Comparison of ENCODE assay signal across 21 mouse cellular contexts in genomic region chr13:29698307-29698985, GRCm38 (mm10).
DNase-seq lines count a peak whose midpoint lies in the region; ATAC-seq lines count a peak whose summit lies in the region.
"Had no signal": no experiment of that assay in that cellular context is flagged by ENCODE, and none has a peak within 500 bp of the region (broad histone marks: within the 10 kb centered on the region; RNA-seq: fewer than 3 reads in every experiment).

No protein-coding gene starts in this region.

- H3K27me3 ChIP-seq in kidney, embryonic 15.5 days: no peaks in the 10 kb centered on the region
- H3K27me3 ChIP-seq in lung, embryonic 15.5 days: no peaks in the 10 kb centered on the region
- no peaks in the 10 kb centered on the region for H3K27me3 ChIP-seq in stomach, embryonic 15.5 days (replicated peaks)
- H3K27me3 ChIP-seq: forebrain, embryonic 12.5 days; heart, embryonic 12.5 days; limb, embryonic 13.5 days; megakaryocyte, embryonic 14.5 days had no signal

- no peak overlapping the region for H3K9ac ChIP-seq in kidney, embryonic 15.5 days
- no peak overlapping the region for H3K9ac ChIP-seq in lung, embryonic 15.5 days
- no peak overlapping the region for H3K9ac ChIP-seq in stomach, embryonic 15.5 days
- H3K9ac ChIP-seq: forebrain, embryonic 12.5 days; heart, embryonic 12.5 days; limb, embryonic 13.5 days; liver, embryonic 14.5 days had no signal

- H3K4me1 ChIP-seq in kidney, embryonic 15.5 days: 0 out of 2 replicates have a peak, but pooled peaks cover 8% of the 10 kb centered on the region
- H3K4me1 ChIP-seq in lung, embryonic 15.5 days: peaks cover 17% of the 10 kb centered on the region
- H3K4me1 ChIP-seq in stomach, embryonic 15.5 days: no peaks in the 10 kb centered on the region
- H3K4me1 ChIP-seq: forebrain, embryonic 12.5 days had no signal

- peak overlapping the region; percentile 14; the same call in 1 of the 2 replicates for H3K27ac ChIP-seq in kidney, embryonic 15.5 days
- H3K27ac ChIP-seq in lung, embryonic 15.5 days: peak overlapping the region; percentile 45; the same call in 1 of the 2 replicates
- peak overlapping the region; percentile 23 for H3K27ac ChIP-seq in stomach, embryonic 15.5 days
- H3K27ac ChIP-seq: forebrain, embryonic 12.5 days; limb, embryonic 13.5 days; liver, embryonic 14.5 days had no signal

- DNase-seq in kidney, adult 11 months: peak; percentile 12
- DNase-seq in kidney, adult 18-20 months: no peak
- no peak for DNase-seq in layer of hippocampus, postnatal 36 days
- no peak for DNase-seq in right cerebral cortex, postnatal 10 days (ENCODE audit: low spot score in 2 of 2)
- no peak for DNase-seq in urinary bladder, adult 18-20 months (ENCODE audit: low spot score in 2 of 2)
- DNase-seq: adrenal gland, postnatal 14 days; cerebellum, adult 2 months; gastrocnemius, postnatal 36 days; heart, postnatal 36 days; right cerebral cortex, postnatal 14 days; thymus, postnatal 4 days had no signal

- H3K4me3 ChIP-seq in kidney, embryonic 15.5 days (replicated peaks): no peak overlapping the region
- H3K4me3 ChIP-seq in lung, embryonic 15.5 days: no peak overlapping the region
- no peak overlapping the region for H3K4me3 ChIP-seq in stomach, embryonic 15.5 days (replicated peaks)
- H3K4me3 ChIP-seq: forebrain, embryonic 12.5 days; heart, embryonic 12.5 days; limb, embryonic 13.5 days; megakaryocyte, embryonic 14.5 days had no signal

- ATAC-seq in kidney, embryonic 15.5 days (replicated peaks; ENCODE audit: low FRiP score): no peak
- ATAC-seq in lung, embryonic 15.5 days (ENCODE audit: borderline replicate concordance, extremely low read depth, low FRiP score, low TSS enrichment): peak; percentile 85; the same call in 1 of the 2 replicates
- no peak for ATAC-seq in stomach, embryonic 15.5 days (ENCODE audit: insufficient read depth, low FRiP score, low read depth)
- ATAC-seq: hindbrain, embryonic 16.5 days; midbrain, embryonic 16.5 days had no signal

- no peaks in the 10 kb centered on the region for H3K9me3 ChIP-seq in kidney, embryonic 15.5 days (replicated peaks)
- H3K9me3 ChIP-seq in lung, embryonic 15.5 days: no peaks in the 10 kb centered on the region
- no peaks in the 10 kb centered on the region for H3K9me3 ChIP-seq in stomach, embryonic 15.5 days
- H3K9me3 ChIP-seq: forebrain, embryonic 12.5 days; heart, embryonic 12.5 days; limb, embryonic 13.5 days; megakaryocyte, embryonic 14.5 days had no signal

- H3K4me2 ChIP-seq in kidney, embryonic 15.5 days: no peak overlapping the region
- no peak overlapping the region for H3K4me2 ChIP-seq in lung, embryonic 15.5 days
- H3K4me2 ChIP-seq in stomach, embryonic 15.5 days: no peak overlapping the region
- H3K4me2 ChIP-seq: forebrain, embryonic 12.5 days; heart, embryonic 12.5 days; limb, embryonic 13.5 days had no signal

- 38% methylated on average over 5 of the region's 5 CpGs for WGBS in kidney, embryonic 15.5 days
- WGBS in lung, embryonic 15.5 days: 34% methylated on average over 5 of the region's 5 CpGs
- WGBS in stomach, embryonic 15.5 days: 43% methylated on average over 5 of the region's 5 CpGs

- no peaks in the 10 kb centered on the region for H3K36me3 ChIP-seq in kidney, embryonic 15.5 days
- H3K36me3 ChIP-seq in lung, embryonic 15.5 days: no peaks in the 10 kb centered on the region
- no peaks in the 10 kb centered on the region for H3K36me3 ChIP-seq in stomach, embryonic 15.5 days
- H3K36me3 ChIP-seq: forebrain, embryonic 12.5 days; heart, embryonic 12.5 days had no signal
